Mouse (Mus musculus) kidney, adult 2 months (tissue): Measurements from ENCODE around the gene Slc13a3.

Source experiments
- CTCF ChIP-seq: fragments of 200-500 bp; conservative IDR thresholded peaks from 2 replicates; pipeline ENCODE4 v1.5.1; 2011; ENCODE audit warnings: low read depth, mild to moderate bottlenecking, control low read depth, low read length, moderate library complexity, mixed read lengths; ENCODE audit not compliant: insufficient read depth, insufficient read length
- POLR2A ChIP-seq: fragments of 200-500 bp; IDR thresholded peaks from one replicate; pipeline ENCODE4 v1.6.1; 2011; ENCODE audit warnings: low read depth, low read length, control low read depth

DNA sequence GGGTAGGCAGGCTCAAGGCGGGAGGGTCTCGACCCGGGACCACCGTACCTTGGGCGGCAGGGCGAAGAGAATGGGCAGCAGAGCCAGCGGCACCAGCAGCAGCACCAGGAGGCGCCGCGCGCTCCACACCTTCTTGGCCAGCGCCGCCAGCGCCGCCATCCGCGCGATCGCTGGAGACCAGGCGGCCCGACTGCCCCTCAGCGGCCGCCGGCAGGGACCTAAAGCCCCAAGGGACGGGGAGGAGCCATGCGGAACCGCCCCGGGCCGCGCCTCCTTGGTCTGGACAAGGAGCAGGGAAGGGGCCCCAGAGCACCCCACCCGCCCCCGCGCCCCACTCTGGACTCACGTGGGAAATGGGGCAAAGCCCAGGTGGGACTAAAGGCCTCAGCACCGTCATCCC lies at the start of gene Slc13a3:
- TF ChIP-seq CTCF = no peak
- peak; percentile 52 for TF ChIP-seq POLR2A
